Mouse (Mus musculus) ES-E14 (cell line): ENCODE results near the gene Rims1. TPM values are rescaled to one million over a fixed set of nuclear protein-coding genes. Genes with fewer than 3 reads are reported as not detected.

Experiments
- DNase-seq: peaks from one replicate; pipeline ENCODE4 v3.0.0-alpha.2; 2013; ENCODE audit warnings: low read depth, low spot score
- H3K27ac ChIP-seq: 2 replicates; pipeline ENCODE4 v1.5.1; 2012; ENCODE audit warnings: low read depth, mild to moderate bottlenecking, low read length, moderate library complexity, mixed read lengths; ENCODE audit not compliant: poor library complexity, insufficient read depth, severe bottlenecking
- H3K36me3 ChIP-seq: 2 replicates; pipeline ENCODE4 v1.6.1; 2012; ENCODE audit warnings: mild to moderate bottlenecking, low read length, moderate library complexity, mixed read lengths; ENCODE audit not compliant: control insufficient read depth, poor library complexity, insufficient read depth, severe bottlenecking
- H3K4me1 ChIP-seq, 2 experiments: fragments of 150-350 bp in 1 of 2; sonication (generic) in 1 of 2; 2 replicates each; pipeline ENCODE4 v1.6.1; 2012; ENCODE audit warnings: low read length in 2 of 2, mild to moderate bottlenecking in 1 of 2, mixed read lengths in 1 of 2; ENCODE audit not compliant: control insufficient read depth in 2 of 2, insufficient read depth in 2 of 2, poor library complexity in 1 of 2
- H3K4me3 ChIP-seq, 2 experiments: fragments of 150-350 bp in 1 of 2; sonication (generic) in 1 of 2; 2 replicates each; pipeline ENCODE4 v1.5.1; 2012; ENCODE audit warnings: low read length in 2 of 2, low read depth in 1 of 2, mild to moderate bottlenecking in 1 of 2, mixed read lengths in 1 of 2; ENCODE audit not compliant: insufficient read depth in 1 of 2, poor library complexity in 1 of 2, severe bottlenecking in 1 of 2
- H3K9ac ChIP-seq: 2 replicates; pipeline ENCODE4 v1.6.1; 2012; ENCODE audit warnings: low read depth, mild to moderate bottlenecking, low read length, mixed read lengths; ENCODE audit not compliant: poor library complexity, insufficient read depth, severe bottlenecking
- H3K9me3 ChIP-seq: fragments of 150-350 bp; sonication (generic); 2 replicates; pipeline ENCODE4 v1.6.1; 2012; ENCODE audit warnings: low read depth, mild to moderate bottlenecking, low read length; ENCODE audit not compliant: control insufficient read depth, insufficient read depth
- CHD2 ChIP-seq: IDR thresholded peaks from 2 replicates; pipeline ENCODE4 v1.6.1; 2014; ENCODE audit warnings: mild to moderate bottlenecking, low read depth, low read length, inconsistent platforms
- HCFC1 ChIP-seq: IDR thresholded peaks from 2 replicates; pipeline ENCODE4 v1.6.1; 2012; ENCODE audit warnings: low read length, inconsistent platforms, borderline replicate concordance; ENCODE audit not compliant: insufficient read depth
- MAFK ChIP-seq: IDR thresholded peaks from 2 replicates; pipeline ENCODE4 v1.6.1; 2014; ENCODE audit warnings: mild to moderate bottlenecking, low read depth, low read length, inconsistent platforms; ENCODE audit not compliant: insufficient read depth
- ZC3H11A ChIP-seq: IDR thresholded peaks from 2 replicates; pipeline ENCODE4 v1.6.1; 2012; ENCODE audit warnings: low read depth, mild to moderate bottlenecking, inconsistent platforms, low read length, borderline replicate concordance
- ZNF384 ChIP-seq: IDR thresholded peaks from 2 replicates; pipeline ENCODE4 v1.6.1; 2012; ENCODE audit warnings: low read depth, low read length, inconsistent platforms
- in situ Hi-C, 2 experiments: fragments of 600-800 bp; cut with MboI; formaldehyde crosslinking; loops; one replicate each; pipeline ENCODE4 v1.15.1; 2025; ENCODE audit warnings: low sequenced_read_pairs in 2 of 2, inconsistent platforms in 1 of 2; ENCODE audit not compliant: unreplicated experiment in 2 of 2
- total RNA-seq: library from RNA; depleted of rRNA; stranded (reverse); fragments of 300-350 nt; gene quantifications from 2 replicates; pipeline ENCODE4 v1.2.3, GENCODE M21; 2012

The Rims1 gene
- total RNA-seq, 1 experiment, result 1.4 TPM

- H3K36me3 ChIP-seq, result no peaks in the 10 kb centered on the region
- no peak overlapping the region for H3K27ac ChIP-seq
- H3K4me1 ChIP-seq, result no peaks in the 10 kb centered on the region
- H3K4me3 ChIP-seq, result no peak overlapping the region
- in situ Hi-C loops, result no loop called here
- TF ChIP-seq HCFC1, result no peak
- TF ChIP-seq MAFK, result no peak
- no peak for TF ChIP-seq ZC3H11A
- no peak for TF ChIP-seq CHD2
- no peak for TF ChIP-seq ZNF384
- no peak for DNase-seq
- no peak overlapping the region for H3K9ac ChIP-seq
- H3K9me3 ChIP-seq, result no peaks in the 10 kb centered on the region
These were observed 535.7 kb downstream of the Rims1 start for GRCm38 (mm10) chr1:22270131-22270530.

DNA sequence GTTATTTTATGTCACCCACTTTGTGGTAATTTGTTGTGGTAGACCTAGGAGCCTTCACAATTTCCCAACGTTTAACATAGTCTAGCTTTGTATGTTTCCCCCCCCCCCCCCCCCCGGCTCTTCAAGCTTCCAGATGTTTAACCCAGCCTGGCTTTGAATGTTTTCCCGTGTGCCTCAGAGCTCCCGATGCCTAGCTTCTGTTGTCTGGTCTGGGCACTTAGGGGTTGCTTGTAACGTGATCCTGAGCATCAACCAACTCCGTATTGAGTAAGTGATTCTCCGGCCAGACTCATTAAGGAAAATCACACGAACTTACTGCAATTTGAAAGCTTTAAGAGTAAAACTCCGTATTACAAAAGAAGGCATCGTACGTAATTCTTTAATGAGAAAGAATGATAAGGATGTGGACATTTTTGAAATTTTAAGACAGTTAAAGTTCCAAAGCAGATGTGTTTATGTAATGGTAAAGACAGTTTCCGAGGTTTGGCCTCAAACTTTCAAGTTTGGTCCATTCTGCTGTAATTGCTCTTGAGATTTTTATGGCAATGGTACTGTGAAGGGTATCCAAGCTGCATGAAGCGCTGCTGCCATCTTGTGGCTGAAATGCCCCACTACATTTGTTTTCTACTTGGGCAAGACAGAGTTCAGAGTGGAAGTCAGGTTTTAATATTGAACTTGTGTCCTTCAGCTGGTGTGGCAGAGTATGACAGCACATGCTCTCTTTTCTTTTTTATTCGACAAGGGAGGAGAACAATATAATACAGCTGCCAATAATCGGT lies 537.0 kb downstream of the Rims1 start:
- Histone ChIP-seq H3K9me3 (no peaks in the 10 kb centered on the region), H3K9ac (no peak overlapping the region), H3K4me3 (no peak overlapping the region), H3K36me3 (no peaks in the 10 kb centered on the region), H3K4me1 (no peaks in the 10 kb centered on the region), H3K27ac (no peak overlapping the region)
- TF ChIP-seq ZC3H11A (peak; percentile 94; the same call in 1 of the 2 replicates), HCFC1 (no peak)
- in situ Hi-C loops, result loop anchor here in 1 of 2 experiments (10.0 kb wide), 1 partner anchor 854 kb away; no protein-coding TSS in a partner anchor
- DNase-seq, result peak; percentile 69

- Histone ChIP-seq H3K27ac (no peak overlapping the region), H3K9me3 (no peaks in the 10 kb centered on the region), H3K4me1 (no peaks in the 10 kb centered on the region), H3K36me3 (no peaks in the 10 kb centered on the region), H3K4me3 (no peak overlapping the region), H3K9ac (no peak overlapping the region)
- in situ Hi-C loops, result loop anchor here in 1 of 2 experiments (10.0 kb wide), 1 partner anchor 852 kb away; no protein-coding TSS in a partner anchor
- TF ChIP-seq CHD2, result no peak
- no peak for TF ChIP-seq HCFC1
- TF ChIP-seq MAFK, result no peak
- no peak for TF ChIP-seq ZC3H11A
- DNase-seq, result no peak
These were observed 539.3 kb downstream of the Rims1 start for GRCm38 (mm10) chr1:22266491-22266890.

- no peak overlapping the region for H3K4me3 ChIP-seq
- DNase-seq, result no peak
- TF ChIP-seq HCFC1 (no peak), CHD2 (no peak), ZC3H11A (no peak), ZNF384 (no peak), MAFK (no peak)
- H3K9ac ChIP-seq, result no peak overlapping the region
- no peaks in the 10 kb centered on the region for H3K4me1 ChIP-seq
- H3K27ac ChIP-seq, result no peak overlapping the region
- no peaks in the 10 kb centered on the region for H3K9me3 ChIP-seq
- in situ Hi-C loops, result loop anchor here in 1 of 2 experiments (10.0 kb wide), 1 partner anchor 851 kb away; no protein-coding TSS in a partner anchor
- no peaks in the 10 kb centered on the region for H3K36me3 ChIP-seq
These were observed 540.3 kb downstream of the Rims1 start for GRCm38 (mm10) chr1:22265528-22265927.
